Mouse (Mus musculus): ENCODE data around the gene Nploc4.

- TF ChIP-seq POLR2A (IDR thresholded peaks at IDR 0.05; ENCODE audit: borderline replicate concordance, extremely low read depth, low read depth, low read length), result no peak
- TF ChIP-seq CTCF (IDR thresholded peaks at IDR 0.05; ENCODE audit: insufficient read depth, low read length), result no peak
These were observed 39.9 kb downstream of the Nploc4 start for GRCm38 (mm10) chr11:120397602-120398001.

All from lung, adult 2 months (tissue).